Mouse (Mus musculus) olfactory bulb, adult 2 months (tissue): ENCODE results near the gene Myo1c.

Experiments used
- CTCF ChIP-seq: fragments of 200-500 bp; IDR thresholded peaks from 2 replicates; pipeline ENCODE4 v1.5.1; 2012; ENCODE audit warnings: low read depth, mild to moderate bottlenecking, low read length, moderate library complexity; ENCODE audit not compliant: insufficient read depth
- POLR2A ChIP-seq: fragments of 200-500 bp; IDR thresholded peaks from 2 replicates; pipeline ENCODE4 v1.6.1; 2012; ENCODE audit warnings: mild to moderate bottlenecking, low read depth, low read length, moderate library complexity; ENCODE audit not compliant: insufficient read depth

- TF ChIP-seq CTCF (no peak), POLR2A (no peak)
Measured at GRCm38 (mm10) chr11:75657841-75658240, 7.5 kb downstream of the Myo1c start.
